Mouse (Mus musculus) lung, postnatal 0 days (tissue): ENCODE measurements around the gene Zbtb25. TPM values are rescaled to one million over a fixed set of nuclear protein-coding genes. Genes with fewer than 3 reads are reported as not detected.

Source experiments
- ATAC-seq: fragments of 200-750 bp; cut with Nextera tagmentation; 2 replicates; pipeline ENCODE4 v1.8.0; 2017; ENCODE audit warnings: moderate library complexity
- DNase-seq: peaks from one replicate; pipeline ENCODE4 v3.0.0-alpha.2; 2016; ENCODE audit warnings: low spot score
- H3K27ac ChIP-seq: fragments of 300-500 bp; sonication (generic); 2 replicates; pipeline ENCODE4 v1.5.1; 2014; ENCODE audit warnings: antibody characterized with exemption, mild to moderate bottlenecking, low read length, mixed read lengths
- H3K27me3 ChIP-seq: fragments of 300-500 bp; sonication (generic); replicated peaks from 2 replicates; pipeline ENCODE4 v1.6.1; 2014; ENCODE audit warnings: low read length, mixed read lengths; ENCODE audit not compliant: insufficient read depth
- H3K36me3 ChIP-seq: fragments of 300-500 bp; sonication (generic); 2 replicates; pipeline ENCODE4 v1.6.1; 2014; ENCODE audit warnings: low read length, mixed read lengths; ENCODE audit not compliant: insufficient read depth
- H3K4me1 ChIP-seq: fragments of 300-500 bp; sonication (generic); 2 replicates; pipeline ENCODE4 v1.6.1; 2014; ENCODE audit warnings: antibody characterized with exemption, low read depth, low read length, mixed read lengths; ENCODE audit not compliant: insufficient read depth
- H3K4me2 ChIP-seq: fragments of 300-500 bp; sonication (generic); replicated peaks from 2 replicates; pipeline ENCODE4 v1.6.1; 2014; ENCODE audit warnings: low read depth, mild to moderate bottlenecking, low read length, moderate library complexity, mixed read lengths
- H3K4me3 ChIP-seq: fragments of 300-500 bp; sonication (generic); 2 replicates; pipeline ENCODE4 v1.5.1; 2014; ENCODE audit warnings: low read depth, low read length
- H3K9ac ChIP-seq: fragments of 300-500 bp; sonication (generic); replicated peaks from 2 replicates; pipeline ENCODE4 v1.6.1; 2014; ENCODE audit warnings: low read depth, mild to moderate bottlenecking
- H3K9me3 ChIP-seq: fragments of 300-500 bp; sonication (generic); 2 replicates; pipeline ENCODE4 v1.6.1; 2016; ENCODE audit warnings: low read length, mixed read lengths
- CTCF ChIP-seq: IDR thresholded peaks from 2 replicates; pipeline ENCODE4 v1.5.1; 2016; ENCODE audit warnings: antibody characterized with exemption, mild to moderate bottlenecking
- EP300 ChIP-seq: IDR thresholded peaks from 2 replicates; pipeline ENCODE4 v1.6.1; 2016; ENCODE audit warnings: antibody characterized with exemption, mild to moderate bottlenecking, control low read depth
- WGBS: fragments of 180-500 bp; shearing (Covaris S2); extraction: QIAGEN DNeasy Blood & Tissue Kit; methylation state at CpG from one replicate; pipeline ENCODE4 v1.1.7; 2014; 5-methylcytosine and 5-hydroxymethylcytosine counted together
- polyA plus RNA-seq: library from polyadenylated mRNA; unstranded; fragments of >200 nt; fragmentation: Nextera tagmentation; extraction: Ambion mirVana; gene quantifications from 2 replicates; pipeline ENCODE4 v1.2.1, GENCODE M21; 2015

Zbtb25 gene
- polyA plus RNA-seq, result 7.3 and 7.5 TPM in 2 replicates

GRCm38 (mm10) chr12:76369206-76369977 is at the start of gene Zbtb25:
TSS of gene Zbtb25 (minus strand) at chr12:76369602.
- no peaks in the 10 kb centered on the region for H3K27me3 ChIP-seq
- H3K9me3 ChIP-seq, result no peaks in the 10 kb centered on the region
- TF ChIP-seq EP300, result no peak
- peak within 1 kb of the TSS; percentile 100 for H3K27ac ChIP-seq
- peak within 1 kb of the TSS; percentile 93 for H3K4me2 ChIP-seq
- DNase-seq (peak; percentile 94), ATAC-seq (peak; percentile 79)
- peaks cover 18% of the 10 kb centered on the region; the same call in 1 of the 2 replicates for H3K4me1 ChIP-seq
- under 1% methylated on average over 63 of the region's 96 CpGs for WGBS
- peak within 1 kb of the TSS; percentile 95 for H3K9ac ChIP-seq
- no peaks in the 10 kb centered on the region for H3K36me3 ChIP-seq
- H3K4me3 ChIP-seq, result peak within 1 kb of the TSS; percentile 97

- Histone ChIP-seq H3K9me3 (no peaks in the 10 kb centered on the region), H3K36me3 (no peaks in the 10 kb centered on the region), H3K4me1 (no peaks in the 10 kb centered on the region), H3K9ac (no peak overlapping the region), H3K27me3 (no peaks in the 10 kb centered on the region), H3K27ac (no peak overlapping the region), H3K4me3 (no peak overlapping the region), H3K4me2 (no peak overlapping the region)
- no peak for ATAC-seq
- no peak for DNase-seq
- WGBS, result 95% methylated on average over 5 of the region's 5 CpGs
- TF ChIP-seq CTCF, result peak; percentile 33; the same call in 1 of the 2 replicates
- TF ChIP-seq EP300, result no peak
Measured at GRCm38 (mm10) chr12:76418346-76418745, 48.9 kb upstream of the Zbtb25 start.

GRCm38 (mm10) chr12:76417433-76417854 is 48.0 kb upstream of the Zbtb25 start, which contains the start of gene Ppp1r36:
TSS of gene Ppp1r36 (plus strand) at chr12:76417538.
- H3K36me3 ChIP-seq, result no peaks in the 10 kb centered on the region
- H3K9ac ChIP-seq, result no peak within 1 kb of the TSS
- peak; percentile 55 for DNase-seq
- WGBS, result under 1% methylated on average over 37 of the region's 37 CpGs
- peak within 1 kb of the TSS; percentile 16; the same call in 1 of the 2 replicates for H3K4me3 ChIP-seq
- no peaks in the 10 kb centered on the region for H3K9me3 ChIP-seq
- H3K27me3 ChIP-seq, result no peaks in the 10 kb centered on the region
- no peak for TF ChIP-seq EP300
- H3K4me2 ChIP-seq, result peak within 1 kb of the TSS; percentile 69
- H3K27ac ChIP-seq, result no peak within 1 kb of the TSS
- H3K4me1 ChIP-seq, result no peaks in the 10 kb centered on the region
- ATAC-seq, result peak; percentile 93

GRCm38 (mm10) chr12:76415383-76416010 is 46.1 kb upstream of the Zbtb25 start:
- Histone ChIP-seq H3K36me3 (no peaks in the 10 kb centered on the region), H3K27me3 (no peaks in the 10 kb centered on the region), H3K9me3 (no peaks in the 10 kb centered on the region), H3K27ac (no peak overlapping the region), H3K9ac (no peak overlapping the region), H3K4me3 (no peak overlapping the region), H3K4me2 (no peak overlapping the region), H3K4me1 (no peaks in the 10 kb centered on the region)
- DNase-seq (no peak), ATAC-seq (no peak)
- 77% methylated on average over 11 of the region's 12 CpGs for WGBS
- TF ChIP-seq CTCF (no peak), EP300 (no peak)

GRCm38 (mm10) chr12:76409166-76409565 is 39.8 kb upstream of the Zbtb25 start:
- Histone ChIP-seq H3K4me2 (no peak overlapping the region), H3K27ac (no peak overlapping the region), H3K27me3 (peaks cover 17% of the 10 kb centered on the region; the same call in 1 of the 2 replicates), H3K9me3 (no peaks in the 10 kb centered on the region), H3K9ac (no peak overlapping the region), H3K4me1 (peaks cover 9% of the 10 kb centered on the region; the same call in 1 of the 2 replicates), H3K36me3 (no peaks in the 10 kb centered on the region), H3K4me3 (no peak overlapping the region)
- DNase-seq (no peak), ATAC-seq (no peak)
- WGBS, result 48% methylated on average over 4 of the region's 4 CpGs
- TF ChIP-seq CTCF (no peak), EP300 (no peak)

GRCm38 (mm10) chr12:76407184-76407583 is 37.8 kb upstream of the Zbtb25 start:
- Histone ChIP-seq H3K4me2 (no peak overlapping the region), H3K27me3 (peaks cover 17% of the 10 kb centered on the region; the same call in 1 of the 2 replicates), H3K36me3 (no peaks in the 10 kb centered on the region), H3K4me1 (peaks cover 12% of the 10 kb centered on the region; the same call in 1 of the 2 replicates), H3K4me3 (no peak overlapping the region), H3K9me3 (no peaks in the 10 kb centered on the region), H3K27ac (no peak overlapping the region), H3K9ac (no peak overlapping the region)
- ATAC-seq (no peak), DNase-seq (no peak)
- TF ChIP-seq EP300 (no peak), CTCF (no peak)
- WGBS, result 54% methylated on average over 1 of the region's 1 CpGs
